Comparison of ENCODE assay signal across 9 mouse cellular contexts in genomic region chr2:52590340-52590969, GRCm38 (mm10).
DNase-seq lines count a peak whose midpoint lies in the region; ATAC-seq lines count a peak whose summit lies in the region.
"Had no signal": no experiment of that assay in that cellular context is flagged by ENCODE, and none has a peak within 500 bp of the region (broad histone marks: within the 10 kb centered on the region; RNA-seq: fewer than 3 reads in every experiment).

No protein-coding gene starts in this region.

- 0 out of 2 replicates have a peak overlapping the region, but pooled peaks have one; percentile 23 for H3K4me2 ChIP-seq in kidney, embryonic 15.5 days
- H3K4me2 ChIP-seq in hindbrain, embryonic 11.5 days (replicated peaks; ENCODE audit: low read depth, low read length): no peak overlapping the region
- H3K4me2 ChIP-seq in midbrain, embryonic 16.5 days (ENCODE audit: low read length): peak overlapping the region; percentile 34; the same call in 1 of the 2 replicates

- ATAC-seq in kidney, embryonic 15.5 days (replicated peaks; ENCODE audit: low FRiP score): no peak
- peak; percentile 36 for ATAC-seq in hindbrain, embryonic 11.5 days (ENCODE audit: low FRiP score)
- peak; percentile 57; the same call in 1 of the 2 replicates for ATAC-seq in midbrain, embryonic 16.5 days

- no peak overlapping the region for H3K9ac ChIP-seq in kidney, embryonic 15.5 days
- no peak overlapping the region; the same call in 1 of the 2 replicates for H3K9ac ChIP-seq in hindbrain, embryonic 11.5 days (ENCODE audit: low read depth, low read length)
- H3K9ac ChIP-seq in midbrain, embryonic 16.5 days (ENCODE audit: low read depth, low read length): peak overlapping the region; percentile 32; the same call in 1 of the 2 replicates

- no peaks in the 10 kb centered on the region for H3K9me3 ChIP-seq in kidney, embryonic 15.5 days (replicated peaks)
- no peaks in the 10 kb centered on the region for H3K9me3 ChIP-seq in forebrain, embryonic 10.5 days
- H3K9me3 ChIP-seq in hindbrain, embryonic 11.5 days (ENCODE audit: control insufficient read depth, low read length): no peaks in the 10 kb centered on the region
- no peaks in the 10 kb centered on the region for H3K9me3 ChIP-seq in midbrain, embryonic 16.5 days (replicated peaks; ENCODE audit: control insufficient read depth, low read length, poor library complexity, severe bottlenecking)

- no peaks in the 10 kb centered on the region for H3K36me3 ChIP-seq in kidney, embryonic 15.5 days
- H3K36me3 ChIP-seq in forebrain, embryonic 10.5 days (replicated peaks): no peaks in the 10 kb centered on the region
- H3K36me3 ChIP-seq in hindbrain, embryonic 11.5 days (ENCODE audit: control insufficient read depth, insufficient read depth, low read length): no peaks in the 10 kb centered on the region
- no peaks in the 10 kb centered on the region for H3K36me3 ChIP-seq in midbrain, embryonic 16.5 days (ENCODE audit: control insufficient read depth, insufficient read depth, low read length)

- 56% methylated on average over 7 of the region's 7 CpGs for WGBS in kidney, embryonic 15.5 days
- 69% methylated on average over 7 of the region's 7 CpGs for WGBS in forebrain, embryonic 10.5 days
- 75% methylated on average over 7 of the region's 7 CpGs for WGBS in hindbrain, embryonic 11.5 days
- WGBS in midbrain, embryonic 16.5 days: 46% methylated on average over 7 of the region's 7 CpGs

- H3K4me3 ChIP-seq in kidney, embryonic 15.5 days (replicated peaks): no peak overlapping the region
- no peak overlapping the region for H3K4me3 ChIP-seq in forebrain, embryonic 10.5 days
- no peak overlapping the region for H3K4me3 ChIP-seq in hindbrain, embryonic 11.5 days (ENCODE audit: low read depth, low read length)
- H3K4me3 ChIP-seq in midbrain, embryonic 16.5 days (ENCODE audit: low read depth, low read length): no peak overlapping the region

- no peak for DNase-seq in kidney, adult 9 months
- DNase-seq in forebrain, embryonic 10.5 days (ENCODE audit: extremely low spot score, low spot score): no peak
- DNase-seq in hindbrain, embryonic 11.5 days (ENCODE audit: low spot score): peak; percentile 26
- DNase-seq in layer of hippocampus, postnatal 10 days (ENCODE audit: low spot score in 2 of 2): no peak
- DNase-seq in lung, postnatal 4 days: no peak
- no peak for DNase-seq in urinary bladder, postnatal 25 days (ENCODE audit: low spot score)

- H3K27ac ChIP-seq in kidney, embryonic 15.5 days: no peak overlapping the region
- peak overlapping the region; percentile 76 for H3K27ac ChIP-seq in forebrain, embryonic 10.5 days
- H3K27ac ChIP-seq in hindbrain, embryonic 11.5 days (ENCODE audit: low read depth, low read length): no peak overlapping the region
- peak overlapping the region; percentile 36 for H3K27ac ChIP-seq in midbrain, embryonic 16.5 days (ENCODE audit: low read length)

- peaks cover 11% of the 10 kb centered on the region; the same call in 1 of the 2 replicates for H3K4me1 ChIP-seq in kidney, embryonic 15.5 days
- peaks cover 24% of the 10 kb centered on the region for H3K4me1 ChIP-seq in forebrain, embryonic 10.5 days
- no peaks in the 10 kb centered on the region for H3K4me1 ChIP-seq in hindbrain, embryonic 11.5 days (replicated peaks; ENCODE audit: control insufficient read depth, insufficient read depth, low read length)
- peaks cover 13% of the 10 kb centered on the region; the same call in 1 of the 2 replicates for H3K4me1 ChIP-seq in midbrain, embryonic 16.5 days (ENCODE audit: control insufficient read depth, insufficient read depth, low read length)

- H3K27me3 ChIP-seq in kidney, embryonic 15.5 days: no peaks in the 10 kb centered on the region
- no peaks in the 10 kb centered on the region for H3K27me3 ChIP-seq in forebrain, embryonic 10.5 days (ENCODE audit: poor library complexity, severe bottlenecking)
- no peaks in the 10 kb centered on the region for H3K27me3 ChIP-seq in hindbrain, embryonic 11.5 days (ENCODE audit: control insufficient read depth, insufficient read depth, low read length)
- no peaks in the 10 kb centered on the region for H3K27me3 ChIP-seq in midbrain, embryonic 16.5 days (ENCODE audit: control insufficient read depth, insufficient read depth, low read depth, low read length)
- H3K27me3 ChIP-seq: Patski had no signal

Comparison
In these comparisons a context has a peak if more than half of its experiments do, and no peak if none do; other contexts are left out.
1. H3K27ac ChIP-seq: peak in forebrain, embryonic 10.5 days (single experiment) and midbrain, embryonic 16.5 days (single experiment); none in kidney, embryonic 15.5 days (single experiment) and hindbrain, embryonic 11.5 days (single experiment).